Mouse (Mus musculus) MEL (cell line): Measurements from ENCODE around the gene Rpusd4. TPM values are rescaled to one million over a fixed set of nuclear protein-coding genes. Genes with fewer than 3 reads are reported as not detected.

Experiments used
- DNase-seq: peaks from one replicate; pipeline ENCODE4 v3.0.0; 2011; ENCODE audit warnings: low read depth, low spot score
- H3K27ac ChIP-seq: 2 replicates; pipeline ENCODE4 v1.5.1; 2012; ENCODE audit warnings: low read depth, mild to moderate bottlenecking, control low read depth, low read length, moderate library complexity; ENCODE audit not compliant: control insufficient read depth
- H3K27me3 ChIP-seq, 2 experiments: fragments of 150-350 bp in 1 of 2; sonication (generic) in 1 of 2; 2 replicates each; pipeline ENCODE4 v1.6.1; 2012; ENCODE audit warnings: low read length in 2 of 2, mild to moderate bottlenecking in 2 of 2, improper control_type of control experiment in 1 of 2, moderate library complexity in 1 of 2; ENCODE audit not compliant: insufficient read depth in 2 of 2, control insufficient read depth in 1 of 2
- H3K36me3 ChIP-seq, 2 experiments: 2 replicates each; pipeline ENCODE4 v1.6.1; 2012 to 2014; ENCODE audit warnings: low read length in 2 of 2, improper control_type of control experiment in 1 of 2, inconsistent platforms in 1 of 2, mild to moderate bottlenecking in 1 of 2; ENCODE audit not compliant: insufficient read depth in 2 of 2, control insufficient read depth in 1 of 2
- H3K4me1 ChIP-seq, 2 experiments: fragments of 150-350 bp in 1 of 2; sonication (generic) in 1 of 2; 2 replicates each; pipeline ENCODE4 v1.6.1; 2012; ENCODE audit warnings: low read length in 2 of 2, improper control_type of control experiment in 1 of 2, mild to moderate bottlenecking in 1 of 2; ENCODE audit not compliant: insufficient read depth in 2 of 2, control insufficient read depth in 1 of 2
- H3K4me3 ChIP-seq, 2 experiments: fragments of 150-350 bp in 1 of 2; sonication (generic) in 1 of 2; 2 replicates each; pipeline ENCODE4 v1.5.1; 2012; ENCODE audit warnings: low read depth in 2 of 2, low read length in 2 of 2, mild to moderate bottlenecking in 2 of 2, moderate library complexity in 2 of 2, control low read depth in 1 of 2, improper control_type of control experiment in 1 of 2; ENCODE audit not compliant: control insufficient read depth in 1 of 2, insufficient read depth in 1 of 2
- H3K79me2 ChIP-seq: 2 replicates; pipeline ENCODE4 v1.6.1; 2012; ENCODE audit warnings: mild to moderate bottlenecking, low read length, moderate library complexity; ENCODE audit not compliant: control insufficient read depth, poor library complexity, insufficient read depth
- H3K9ac ChIP-seq: 2 replicates; pipeline ENCODE4 v1.6.1; 2012; ENCODE audit warnings: low read depth, mild to moderate bottlenecking, control low read depth, low read length, moderate library complexity; ENCODE audit not compliant: control insufficient read depth, poor library complexity, severe bottlenecking
- H3K9me3 ChIP-seq: fragments of 150-350 bp; sonication (generic); replicated peaks from 2 replicates; pipeline ENCODE4 v1.6.1; 2012; ENCODE audit warnings: mild to moderate bottlenecking, low read length, improper control_type of control experiment, moderate library complexity; ENCODE audit not compliant: insufficient read depth
- BHLHE40 ChIP-seq: IDR thresholded peaks from 2 replicates; pipeline ENCODE4 v1.6.1; 2012; ENCODE audit warnings: low read depth, mild to moderate bottlenecking, inconsistent platforms, low read length, improper control_type of control experiment, borderline replicate concordance
- CHD1 ChIP-seq: IDR thresholded peaks from 2 replicates; pipeline ENCODE4 v1.6.1; 2012; ENCODE audit warnings: low read depth, mild to moderate bottlenecking, inconsistent platforms, low read length, improper control_type of control experiment
- CHD2 ChIP-seq: IDR thresholded peaks from 2 replicates; pipeline ENCODE4 v1.6.1; 2011; ENCODE audit warnings: low read length, improper control_type of control experiment
- CTCF ChIP-seq, 3 experiments: IDR thresholded peaks in 2 of 3; conservative IDR thresholded peaks in 1 of 3; 2 replicates each; pipeline ENCODE4 v1.5.1; 2011 to 2012; ENCODE audit warnings: low read length in 3 of 3, low read depth in 2 of 3, mild to moderate bottlenecking in 2 of 3, improper control_type of control experiment in 1 of 3, inconsistent platforms in 1 of 3, mixed read lengths in 1 of 3, moderate library complexity in 1 of 3; ENCODE audit not compliant: control insufficient read depth in 1 of 3, insufficient read depth in 1 of 3, poor library complexity in 1 of 3, severe bottlenecking in 1 of 3
- E2F4 ChIP-seq: IDR thresholded peaks from 2 replicates; pipeline ENCODE4 v1.6.1; 2011; ENCODE audit warnings: low read depth, low read length, improper control_type of control experiment, borderline replicate concordance
- ELF1 ChIP-seq: IDR thresholded peaks from 2 replicates; pipeline ENCODE4 v1.6.1; 2014; ENCODE audit warnings: low read depth, mild to moderate bottlenecking, inconsistent platforms, low read length, improper control_type of control experiment, moderate library complexity
- EP300 ChIP-seq, 2 experiments: IDR thresholded peaks; 2 replicates each; pipeline ENCODE4 v1.6.1; 2011; ENCODE audit warnings: improper control_type of control experiment in 2 of 2, low read length in 2 of 2, low read depth in 1 of 2, mild to moderate bottlenecking in 1 of 2
- ETS1 ChIP-seq: IDR thresholded peaks from 2 replicates; pipeline ENCODE4 v1.6.1; 2012; ENCODE audit warnings: low read depth, mild to moderate bottlenecking, inconsistent platforms, low read length, improper control_type of control experiment, moderate library complexity
- HCFC1 ChIP-seq: IDR thresholded peaks from 2 replicates; pipeline ENCODE4 v1.6.1; 2012; ENCODE audit warnings: low read depth, mild to moderate bottlenecking, inconsistent platforms, low read length, improper control_type of control experiment, moderate library complexity
- KAT2A ChIP-seq: conservative IDR thresholded peaks from 2 replicates; pipeline ENCODE4 v1.6.1; 2012; ENCODE audit warnings: low read depth, low read length, improper control_type of control experiment, inconsistent platforms
- MAFK ChIP-seq: IDR thresholded peaks from 2 replicates; pipeline ENCODE4 v1.6.1; 2011; ENCODE audit warnings: low read depth, mild to moderate bottlenecking, low read length, improper control_type of control experiment, borderline replicate concordance
- MAZ ChIP-seq: IDR thresholded peaks from 2 replicates; pipeline ENCODE4 v1.6.1; 2012; ENCODE audit warnings: low read depth, mild to moderate bottlenecking, inconsistent platforms, low read length, improper control_type of control experiment
- MEF2A ChIP-seq: IDR thresholded peaks from 2 replicates; pipeline ENCODE4 v1.6.1; 2014; ENCODE audit warnings: low read depth, mild to moderate bottlenecking, inconsistent platforms, low read length, improper control_type of control experiment; ENCODE audit not compliant: poor library complexity, insufficient replicate concordance, severe bottlenecking; ENCODE audit errors: extremely low read depth
- MYB ChIP-seq: IDR thresholded peaks from 2 replicates; pipeline ENCODE4 v1.6.1; 2011; ENCODE audit warnings: mild to moderate bottlenecking, low read depth, low read length, improper control_type of control experiment
- MYC ChIP-seq: IDR thresholded peaks from 2 replicates; pipeline ENCODE4 v1.6.1; 2011; ENCODE audit warnings: low read depth, mild to moderate bottlenecking, low read length, improper control_type of control experiment, moderate library complexity
- NELFE ChIP-seq: IDR thresholded peaks from 2 replicates; pipeline ENCODE4 v1.6.1; 2011; ENCODE audit warnings: low read depth, low read length, improper control_type of control experiment
- NRF1 ChIP-seq: IDR thresholded peaks from 2 replicates; pipeline ENCODE4 v1.6.1; 2014; ENCODE audit warnings: low read depth, mild to moderate bottlenecking, inconsistent platforms, low read length, improper control_type of control experiment, moderate library complexity; ENCODE audit not compliant: poor library complexity, insufficient read depth, severe bottlenecking
- POLR2A ChIP-seq, 2 experiments: IDR thresholded peaks; 2 replicates each; pipeline ENCODE4 v1.6.1; 2011 to 2012; ENCODE audit warnings: low read length in 2 of 2, mild to moderate bottlenecking in 2 of 2, control low read depth in 1 of 2, improper control_type of control experiment in 1 of 2, low read depth in 1 of 2, moderate library complexity in 1 of 2; ENCODE audit not compliant: control insufficient read depth in 1 of 2, insufficient read depth in 1 of 2, poor library complexity in 1 of 2
- POLR2AphosphoS2 ChIP-seq: IDR thresholded peaks from 2 replicates; pipeline ENCODE4 v1.6.1; 2011; ENCODE audit warnings: low read length, improper control_type of control experiment
- RAD21 ChIP-seq: IDR thresholded peaks from 2 replicates; pipeline ENCODE4 v1.6.1; 2011; ENCODE audit warnings: mild to moderate bottlenecking, low read depth, low read length, improper control_type of control experiment
- SIN3A ChIP-seq: IDR thresholded peaks from 2 replicates; pipeline ENCODE4 v1.6.1; 2012; ENCODE audit warnings: low read length, improper control_type of control experiment, inconsistent platforms
- SMC3 ChIP-seq: IDR thresholded peaks from 2 replicates; pipeline ENCODE4 v1.6.1; 2011; ENCODE audit warnings: low read depth, low read length, improper control_type of control experiment
- UBTF ChIP-seq: IDR thresholded peaks from 2 replicates; pipeline ENCODE4 v1.6.1; 2012; ENCODE audit warnings: low read depth, mild to moderate bottlenecking, inconsistent platforms, low read length, improper control_type of control experiment, moderate library complexity, borderline replicate concordance; ENCODE audit not compliant: insufficient read depth
- USF1 ChIP-seq: IDR thresholded peaks from 2 replicates; pipeline ENCODE4 v1.6.1; 2014; ENCODE audit warnings: low read depth, mild to moderate bottlenecking, inconsistent platforms, low read length, improper control_type of control experiment, moderate library complexity
- USF2 ChIP-seq, 2 experiments: IDR thresholded peaks; 2 replicates each; pipeline ENCODE4 v1.6.1; 2011 to 2012; ENCODE audit warnings: improper control_type of control experiment in 2 of 2, low read length in 2 of 2, borderline replicate concordance in 1 of 2, inconsistent platforms in 1 of 2, low read depth in 1 of 2, mild to moderate bottlenecking in 1 of 2; ENCODE audit not compliant: insufficient read depth in 1 of 2
- ZKSCAN1 ChIP-seq: IDR thresholded peaks from 2 replicates; pipeline ENCODE4 v1.6.1; 2012; ENCODE audit warnings: low read depth, mild to moderate bottlenecking, inconsistent platforms, low read length, improper control_type of control experiment, moderate library complexity
- ZMIZ1 ChIP-seq: IDR thresholded peaks from 2 replicates; pipeline ENCODE4 v1.6.1; 2012; ENCODE audit warnings: low read depth, mild to moderate bottlenecking, inconsistent platforms, low read length, improper control_type of control experiment, moderate library complexity
- polyA plus RNA-seq, 2 experiments: library from polyadenylated mRNA; stranded (reverse) in 1 of 2; unstranded in 1 of 2; fragments of >175 nt in 1 of 2; fragments of >200 nt in 1 of 2; gene quantifications; 2 replicates each; pipeline versions ENCODE4 v1.2.1 to v1.2.4; 2012; ENCODE audit warnings: low replicate concordance in 2 of 2, low read depth in 1 of 2; ENCODE audit not compliant: insufficient read length in 2 of 2, insufficient read depth in 1 of 2, missing spikeins in 1 of 2
- total RNA-seq: library from RNA; depleted of rRNA; stranded (reverse); fragments of 300-350 nt; gene quantifications from 2 replicates; pipeline ENCODE4 v1.2.3, GENCODE M21; 2012

Rpusd4 gene
- total and polyA plus RNA-seq, 3 experiments = 36.3 to 40.9 TPM; not detected in 1

DNA sequence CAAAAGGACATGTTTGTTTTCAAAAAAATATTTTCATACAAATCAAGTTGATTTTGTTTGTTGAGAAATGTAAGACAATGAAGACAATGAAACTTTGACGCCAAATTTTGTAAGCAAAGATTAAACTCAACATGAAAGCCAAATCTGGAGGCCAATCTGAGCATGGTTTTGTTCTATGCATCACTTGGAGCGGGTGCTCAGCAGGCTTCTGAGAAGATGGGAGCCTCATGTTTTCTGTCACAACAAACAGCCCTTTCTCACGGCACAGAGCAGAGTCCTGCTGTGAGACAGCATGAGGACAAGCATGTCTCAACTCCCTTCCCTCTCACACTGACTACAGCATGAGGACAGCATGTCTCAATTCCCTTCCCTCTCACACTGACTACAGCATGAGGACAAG lies 31.7 kb upstream of the Rpusd4 start:
- Histone ChIP-seq H3K4me1 (no peaks in the 10 kb centered on the region), H3K9ac (no peak overlapping the region), H3K36me3 (peaks cover under 1 to 2% of the 10 kb centered on the region in 2 experiments; a peak in 2 of 4 replicates)

DNA sequence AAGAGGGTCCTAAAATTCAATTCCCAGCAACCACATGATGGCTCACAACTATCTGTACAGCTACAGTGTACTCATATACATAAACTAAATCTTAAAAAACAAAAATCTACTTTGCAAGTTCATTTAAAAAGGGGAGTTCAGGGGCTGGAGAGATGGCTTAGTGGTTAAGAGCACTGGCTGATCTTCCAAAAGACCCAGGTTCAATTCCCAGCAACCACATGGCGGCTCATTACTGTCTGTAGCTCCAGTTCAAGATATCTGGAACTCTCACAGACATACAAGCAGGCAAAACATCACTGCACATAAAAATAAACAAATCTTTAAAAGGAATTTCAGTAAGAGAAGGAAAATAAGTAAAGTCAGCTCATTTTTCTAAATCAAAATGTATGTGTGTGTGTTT lies 29.3 kb upstream of the Rpusd4 start:
- Histone ChIP-seq H3K27me3 (no peaks in the 10 kb centered on the region), H3K9me3 (no peaks in the 10 kb centered on the region), H3K9ac (no peak overlapping the region), H3K4me3 (no peak overlapping the region), H3K4me1 (no peaks in the 10 kb centered on the region)
- TF ChIP-seq EP300 (IDR thresholded peaks at IDR 0.05; ENCODE audit: low read depth in 1 of 2, low read length in 2 of 2) (no peak), NRF1 (no peak), E2F4 (no peak), CHD2 (no peak), MYC (no peak), POLR2A (IDR thresholded peaks at IDR 0.05; ENCODE audit: control insufficient read depth in 1 of 2, insufficient read depth in 1 of 2, low read depth in 1 of 2, low read length in 2 of 2, poor library complexity in 1 of 2) (no peak), NELFE (no peak), SIN3A (no peak), USF2 (IDR thresholded peaks at IDR 0.05; ENCODE audit: borderline replicate concordance in 1 of 2, insufficient read depth in 1 of 2, low read depth in 1 of 2, low read length in 2 of 2) (no peak), ZMIZ1 (no peak), CTCF (IDR thresholded peaks at IDR 0.05 in 2 of 3, conservative IDR thresholded peaks at IDR 0.05 in 1 of 3; ENCODE audit: control insufficient read depth in 1 of 3, insufficient read depth in 1 of 3, low read depth in 2 of 3, low read length in 3 of 3, poor library complexity in 1 of 3, severe bottlenecking in 1 of 3) (no peak), MAZ (no peak), UBTF (no peak), SMC3 (no peak), KAT2A (no peak), MEF2A (no peak), BHLHE40 (no peak), POLR2AphosphoS2 (no peak), CHD1 (no peak), USF1 (no peak)
- TF ChIP-seq, all 39 proteins: peak for 0
- no peak overlapping the region for H3K27ac ChIP-seq
- no peak for DNase-seq
- no peaks in the 10 kb centered on the region for H3K79me2 ChIP-seq
- peaks cover 0 to 2% of the 10 kb centered on the region in 2 experiments; a peak in 1 of 4 replicates for H3K36me3 ChIP-seq

More for the DNA sequence above, 31.7 kb upstream of the Rpusd4 start:
- no peak for TF ChIP-seq MEF2A
- TF ChIP-seq RAD21 = no peak
- no peak for TF ChIP-seq CHD1
- no peak for TF ChIP-seq POLR2A (IDR thresholded peaks at IDR 0.05; ENCODE audit: control insufficient read depth in 1 of 2, insufficient read depth in 1 of 2, low read depth in 1 of 2, low read length in 2 of 2, poor library complexity in 1 of 2)
- TF ChIP-seq NRF1 = no peak
- no peak for TF ChIP-seq UBTF
- no peak for TF ChIP-seq EP300 (IDR thresholded peaks at IDR 0.05; ENCODE audit: low read depth in 1 of 2, low read length in 2 of 2)
- TF ChIP-seq ZKSCAN1 = no peak
- TF ChIP-seq POLR2AphosphoS2 = no peak
- no peak for TF ChIP-seq NELFE
- no peak for TF ChIP-seq ELF1
- no peak for TF ChIP-seq E2F4
- TF ChIP-seq HCFC1 = no peak
- no peak for TF ChIP-seq MYB
- no peak for TF ChIP-seq MAFK
- TF ChIP-seq ETS1 = no peak
- Histone ChIP-seq H3K79me2 (no peaks in the 10 kb centered on the region), H3K4me3 (no peak overlapping the region), H3K9me3 (no peaks in the 10 kb centered on the region), H3K27ac (no peak overlapping the region), H3K27me3 (no peaks in the 10 kb centered on the region)
- no peak for DNase-seq
